Mouse (Mus musculus) cerebellum, adult 9-10 months (tissue): Measurements from ENCODE around the gene Ifih1.

Experiments
- DNase-seq: peaks from one replicate; pipeline ENCODE4 v3.0.0; 2022

The Ifih1 gene

DNA sequence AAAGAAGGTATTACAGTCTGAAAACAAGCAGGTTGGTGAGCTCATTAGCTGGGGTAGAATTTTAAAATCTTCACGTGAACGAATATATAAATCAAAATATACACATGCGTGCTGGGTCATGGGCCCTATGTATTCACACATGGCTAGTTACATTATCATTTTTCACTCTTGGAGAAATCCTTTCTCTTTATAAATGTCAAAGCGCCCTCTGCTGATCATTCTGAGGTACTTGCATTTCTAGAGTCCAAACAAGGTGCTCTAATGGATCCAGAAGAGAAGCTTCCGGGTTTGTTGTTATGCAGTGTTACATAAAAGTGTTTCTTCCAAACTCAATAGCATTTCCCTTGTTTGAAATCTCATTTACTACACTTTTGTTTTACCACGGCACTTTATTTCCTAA, 15.6 kb downstream of the Ifih1 start:
- DNase-seq = peak; percentile 24

DNA sequence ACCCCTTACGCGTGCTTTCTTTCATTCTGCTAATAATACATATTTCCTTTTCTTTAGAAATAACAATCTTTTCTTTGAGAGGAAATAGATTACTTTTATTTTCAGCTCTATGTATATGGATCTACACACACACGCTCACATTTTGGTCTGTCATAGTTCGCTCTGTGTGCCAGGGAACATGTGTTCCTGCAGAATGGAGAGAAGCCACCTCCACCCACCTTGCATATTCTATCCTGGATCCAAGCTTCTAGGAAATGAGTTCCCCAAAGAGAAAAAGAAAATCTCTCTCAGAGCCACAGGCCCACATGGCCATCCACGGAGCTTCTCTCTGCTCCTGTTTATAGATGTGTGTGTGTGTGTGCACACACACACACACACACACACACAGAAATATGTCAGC, 17.7 kb downstream of the Ifih1 start:
- no peak for DNase-seq

DNA sequence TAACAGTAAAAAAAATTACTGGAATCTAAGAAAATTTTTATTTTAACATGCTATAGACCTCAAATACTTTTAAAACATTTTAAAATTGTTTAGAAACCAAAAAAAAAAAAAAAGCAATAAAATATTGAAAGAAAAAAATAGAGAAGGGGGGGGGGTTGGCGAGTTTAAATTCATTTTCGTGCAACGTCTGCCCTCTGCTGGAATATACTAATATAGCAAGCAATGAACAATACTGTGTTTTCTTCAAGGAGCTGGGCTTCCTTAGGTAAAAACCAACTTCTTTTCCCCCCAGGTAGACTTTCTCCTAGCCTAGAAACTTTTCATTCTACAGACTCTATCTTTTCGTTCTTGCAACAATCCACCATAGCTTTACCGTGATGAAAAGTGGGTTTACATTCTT, 18.3 kb downstream of the Ifih1 start:
- no peak for DNase-seq

DNA sequence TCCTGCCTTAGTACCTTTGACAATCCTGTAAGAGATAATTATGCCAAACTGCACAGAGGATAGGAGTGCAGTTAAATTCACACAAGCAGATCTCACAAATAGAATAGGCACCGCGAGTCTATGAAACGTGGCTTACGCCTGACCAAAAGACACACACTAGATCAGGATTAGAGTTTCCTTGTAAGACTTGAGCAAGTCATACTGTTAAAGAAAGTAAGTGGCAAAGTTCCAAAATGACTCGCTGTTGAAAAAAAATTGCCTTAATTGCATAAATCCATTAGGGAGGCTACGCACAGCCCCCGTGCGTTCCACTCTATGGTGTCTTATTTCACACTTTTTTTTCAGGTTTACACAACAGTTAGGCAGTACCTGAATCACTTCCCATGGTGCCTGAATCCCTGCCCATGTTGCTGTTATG, 23.0 kb downstream of the Ifih1 start:
- no peak for DNase-seq

DNA sequence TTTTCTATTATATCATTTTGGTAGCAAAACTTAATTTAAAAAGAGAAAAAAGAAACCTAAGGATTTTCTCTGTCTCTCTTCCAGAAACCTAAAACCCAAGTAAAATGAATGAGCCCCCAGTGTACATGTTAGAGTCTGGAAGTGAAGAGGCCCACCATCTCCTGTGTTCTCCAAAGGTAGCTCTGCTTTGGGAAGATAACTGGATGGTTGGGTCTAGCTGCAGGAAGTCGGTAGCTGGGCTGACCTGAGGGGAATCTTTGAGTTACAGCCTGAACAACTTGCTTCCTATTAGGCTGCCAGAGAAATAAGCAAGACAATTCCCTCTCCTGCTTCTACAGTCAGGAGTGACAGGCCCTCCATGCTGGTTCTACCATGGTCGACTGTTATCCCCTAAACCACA, 26.4 kb downstream of the Ifih1 start:
- DNase-seq = no peak

DNA sequence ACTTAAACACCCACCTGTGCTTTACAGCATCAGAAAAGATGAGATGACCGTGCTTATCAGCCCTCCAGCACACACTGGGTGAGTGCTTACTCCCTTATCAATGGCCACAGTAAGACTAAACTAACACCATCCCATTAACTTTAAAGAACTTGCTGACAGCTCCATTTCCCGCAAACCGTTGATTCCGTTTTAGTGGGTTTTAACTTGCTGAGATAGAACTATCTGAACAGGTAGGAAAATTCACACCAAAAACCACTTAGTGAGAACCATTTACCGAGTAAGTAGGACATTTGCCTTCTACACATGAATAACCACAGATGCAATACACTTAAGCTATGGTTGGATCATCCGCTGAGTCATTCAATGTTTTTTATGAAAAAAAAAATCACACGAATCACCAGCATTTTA, 27.1 kb downstream of the Ifih1 start:
- DNase-seq = no peak

DNA sequence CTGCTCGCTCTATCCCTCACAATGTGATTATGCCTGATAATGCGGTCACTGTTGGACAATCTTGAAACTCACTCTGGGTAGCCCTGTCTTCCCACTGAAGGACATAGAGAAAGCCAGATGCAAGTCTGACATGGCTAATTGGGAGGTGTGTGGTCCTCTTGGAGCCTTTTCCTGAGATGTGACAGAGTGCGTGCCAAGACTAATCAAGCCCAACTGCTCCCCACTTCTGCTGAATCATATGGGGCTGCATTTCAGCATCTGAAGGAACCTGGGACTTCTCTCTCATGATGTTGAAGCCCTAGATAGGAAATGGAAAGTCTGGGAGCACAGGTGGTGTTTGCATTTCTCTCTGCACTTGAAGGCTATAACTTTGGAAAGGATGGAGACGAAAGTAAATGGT, 32.9 kb downstream of the Ifih1 start:
- DNase-seq = no peak

DNA sequence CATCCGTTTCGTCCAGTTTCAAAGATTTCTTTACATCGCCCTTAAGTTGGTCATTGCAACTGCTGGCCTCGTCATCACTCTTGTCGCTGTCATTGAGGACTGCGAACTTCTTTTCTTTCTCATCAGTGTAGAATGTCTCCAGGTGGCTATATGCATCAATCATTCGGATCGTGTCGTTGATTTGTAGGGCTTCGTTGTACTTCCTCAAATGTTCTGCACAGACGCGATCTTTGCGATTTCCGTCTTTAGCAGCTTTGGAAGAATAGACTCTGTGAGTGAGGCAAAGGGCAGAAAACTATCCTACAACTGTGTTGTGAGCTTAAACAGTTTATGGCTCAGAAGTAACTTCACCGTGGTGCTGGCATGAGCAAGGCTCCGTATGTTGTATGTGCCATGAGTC, 39.9 kb downstream of the Ifih1 start:
- DNase-seq = no peak

DNA sequence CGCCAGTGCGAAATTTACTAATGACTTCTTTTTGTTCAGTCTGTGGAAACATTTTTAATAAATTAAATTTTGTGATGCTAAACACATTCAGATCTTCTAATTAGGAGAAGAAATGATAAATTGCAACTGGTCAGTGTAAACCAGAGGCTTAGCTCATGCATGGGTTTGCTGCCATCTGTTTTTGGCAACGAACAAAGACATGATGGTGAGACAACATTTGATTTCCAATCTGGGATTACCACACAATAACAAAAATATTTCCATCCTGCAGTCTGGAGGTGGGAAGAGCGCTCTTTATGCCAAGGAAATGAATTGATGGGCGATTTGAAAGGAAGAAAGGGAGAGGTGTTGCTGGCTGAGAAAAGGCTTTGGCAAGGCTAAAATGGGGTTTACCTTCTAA, 42.5 kb downstream of the Ifih1 start:
- no peak for DNase-seq

DNA sequence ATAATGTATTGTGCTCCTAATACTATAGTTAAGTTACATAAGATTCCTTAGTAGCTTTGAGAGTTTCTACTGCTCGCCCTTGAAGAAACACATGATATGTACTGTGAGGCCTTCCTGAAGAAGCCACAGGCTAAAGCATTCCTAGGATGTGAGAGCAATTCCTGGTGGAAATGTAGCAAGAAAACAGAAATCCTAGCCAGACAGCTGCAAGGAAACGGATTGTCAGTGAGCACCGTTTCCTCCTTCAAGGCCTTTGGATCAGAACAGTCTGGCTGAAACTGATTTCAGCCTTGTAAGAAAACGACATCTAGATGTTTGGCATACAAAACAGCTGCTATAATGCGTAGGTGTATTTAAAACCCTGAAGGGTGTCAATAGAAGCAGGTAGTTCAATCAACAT, 49.5 kb downstream of the Ifih1 start:
- DNase-seq = no peak

DNA sequence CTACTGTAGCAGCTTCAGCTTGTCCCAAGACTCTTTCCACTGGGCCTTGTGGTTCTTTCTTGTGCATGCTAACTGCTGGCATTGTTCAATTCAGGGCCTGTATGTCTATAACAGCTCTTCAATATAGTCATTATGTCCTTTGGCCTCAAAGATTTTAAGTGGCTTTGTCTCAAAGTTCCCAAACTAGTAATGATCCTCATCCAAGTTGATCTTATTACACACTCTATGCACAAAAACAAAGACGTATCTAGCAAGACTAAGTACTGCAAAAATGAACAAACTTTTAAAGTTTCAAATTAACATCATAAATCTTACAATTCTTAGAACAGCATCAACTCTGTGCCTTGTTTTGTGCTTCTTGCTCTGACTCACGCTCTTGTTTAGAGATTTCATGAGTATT, 51.6 kb downstream of the Ifih1 start:
- no peak for DNase-seq

DNA sequence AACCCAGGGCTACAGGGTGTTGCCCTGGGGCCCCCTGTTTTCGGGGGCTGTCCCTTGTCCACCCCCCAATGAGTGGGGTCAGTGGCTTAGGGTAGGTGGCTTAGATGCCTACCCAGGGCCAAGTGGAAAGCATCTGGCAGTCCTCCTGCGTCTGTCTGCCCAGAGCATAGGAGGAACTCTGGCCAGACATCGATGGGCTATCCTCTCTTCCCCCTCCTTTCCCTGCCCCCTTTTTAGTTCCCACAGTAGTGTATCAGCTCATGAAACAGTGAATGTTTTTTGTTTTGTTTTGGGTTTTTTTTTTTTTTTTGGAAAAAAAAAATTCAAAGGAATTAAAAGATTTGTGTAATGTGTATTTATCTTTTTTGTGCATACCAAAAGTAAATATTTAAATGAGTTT, 54.5 kb downstream of the Ifih1 start:
- DNase-seq = no peak

DNA sequence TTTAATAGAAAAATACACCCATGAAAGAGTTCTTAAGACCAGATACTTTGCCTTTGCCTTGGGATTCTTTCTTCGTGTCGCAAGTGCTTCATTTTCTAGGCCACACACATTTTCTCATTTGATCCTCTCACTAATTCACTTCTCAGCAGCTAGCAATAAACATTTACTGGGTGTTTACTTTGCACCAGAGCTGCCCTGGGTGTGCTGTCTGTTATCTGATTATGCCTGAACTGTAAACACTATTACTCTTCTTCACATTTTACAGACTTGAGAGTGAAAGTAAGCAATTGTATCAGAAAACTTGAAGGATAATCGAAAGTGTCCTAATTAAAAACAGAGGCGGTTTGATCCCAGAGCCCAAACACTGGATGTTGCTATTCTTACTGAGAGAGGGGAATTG, 56.7 kb downstream of the Ifih1 start:
- DNase-seq = no peak

DNA sequence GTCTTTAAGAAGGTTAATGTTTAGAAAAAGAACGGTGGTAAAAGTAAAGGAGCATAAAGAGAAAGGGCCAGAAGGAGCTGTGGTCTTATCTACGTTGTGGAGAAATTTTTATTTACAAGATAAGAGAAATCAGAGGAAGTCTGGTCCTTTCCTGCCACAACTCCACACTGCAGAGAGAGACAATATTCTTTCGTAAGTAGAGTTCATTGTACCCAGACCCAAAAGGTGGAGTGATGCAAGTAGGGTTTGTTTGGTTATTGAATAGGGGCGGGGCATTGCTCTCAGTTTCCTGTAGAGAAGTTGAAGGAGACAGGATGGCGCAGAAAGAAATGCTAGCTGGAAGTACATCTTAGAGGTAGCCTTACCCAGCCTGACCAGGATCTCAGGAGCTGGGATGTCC, 60.3 kb downstream of the Ifih1 start:
- DNase-seq = no peak

DNA sequence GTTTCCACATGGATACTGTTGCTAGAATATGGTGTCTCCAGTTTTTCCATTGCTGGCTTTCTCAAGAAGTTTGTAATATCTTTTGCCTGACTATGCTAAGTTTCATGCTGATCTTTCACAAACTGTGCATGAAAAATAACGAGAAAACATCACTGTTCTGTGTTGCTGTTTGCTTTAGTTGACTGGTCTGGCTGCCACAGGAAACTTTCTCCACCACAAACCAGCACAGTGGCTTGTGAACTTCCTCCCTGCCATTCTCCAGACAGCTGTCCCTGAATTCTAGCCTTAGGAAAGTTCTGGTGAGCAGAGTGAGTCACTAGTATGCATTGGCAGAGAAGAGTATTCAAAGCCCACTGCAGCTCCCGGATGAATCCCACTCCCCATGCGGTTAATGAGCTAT, 71.1 kb downstream of the Ifih1 start:
- no peak for DNase-seq

DNA sequence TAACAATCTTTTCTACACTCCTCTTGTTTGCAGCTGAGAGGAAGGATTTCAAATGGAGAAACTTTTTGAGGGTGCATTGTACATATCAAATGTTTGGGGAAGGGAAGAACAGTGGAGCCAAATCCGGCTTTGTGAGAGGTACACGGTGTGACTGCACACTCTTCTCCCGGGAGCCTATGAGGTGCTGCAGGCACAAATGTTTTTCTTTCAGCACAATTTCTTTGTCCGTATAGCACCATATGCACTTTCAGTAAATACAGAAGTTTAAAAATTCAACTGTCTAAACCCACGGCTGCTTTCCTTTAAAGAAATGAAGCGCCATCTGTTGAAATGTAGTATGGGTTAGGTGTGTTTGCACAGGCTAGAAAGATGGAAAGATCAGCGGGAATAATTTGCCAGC, 71.8 kb downstream of the Ifih1 start:
- no peak for DNase-seq

DNA sequence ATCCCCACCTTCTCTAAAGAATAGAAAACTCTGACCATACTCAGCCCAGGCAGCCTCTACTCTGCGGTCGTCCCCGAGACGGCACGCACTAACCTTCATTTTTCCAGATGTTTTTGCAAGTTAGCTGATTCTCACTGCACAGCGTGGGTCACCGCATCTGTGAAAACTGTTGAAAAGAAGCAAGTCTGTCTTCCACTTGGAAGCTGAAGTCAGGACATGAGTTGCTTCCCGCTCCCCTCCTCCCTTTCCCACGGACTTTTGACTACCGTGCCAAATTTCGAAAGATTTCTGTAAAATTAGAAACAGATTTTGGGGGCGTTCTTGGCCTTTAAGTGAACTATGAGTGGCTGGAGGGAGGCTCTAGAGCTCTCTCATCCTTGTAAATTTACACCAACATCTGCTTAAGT, 72.3 kb downstream of the Ifih1 start, which contains the start of gene Fap:
TSS of gene Fap (minus strand) at position 323 of the 407 bp plus-strand sequence.
- DNase-seq = no peak

DNA sequence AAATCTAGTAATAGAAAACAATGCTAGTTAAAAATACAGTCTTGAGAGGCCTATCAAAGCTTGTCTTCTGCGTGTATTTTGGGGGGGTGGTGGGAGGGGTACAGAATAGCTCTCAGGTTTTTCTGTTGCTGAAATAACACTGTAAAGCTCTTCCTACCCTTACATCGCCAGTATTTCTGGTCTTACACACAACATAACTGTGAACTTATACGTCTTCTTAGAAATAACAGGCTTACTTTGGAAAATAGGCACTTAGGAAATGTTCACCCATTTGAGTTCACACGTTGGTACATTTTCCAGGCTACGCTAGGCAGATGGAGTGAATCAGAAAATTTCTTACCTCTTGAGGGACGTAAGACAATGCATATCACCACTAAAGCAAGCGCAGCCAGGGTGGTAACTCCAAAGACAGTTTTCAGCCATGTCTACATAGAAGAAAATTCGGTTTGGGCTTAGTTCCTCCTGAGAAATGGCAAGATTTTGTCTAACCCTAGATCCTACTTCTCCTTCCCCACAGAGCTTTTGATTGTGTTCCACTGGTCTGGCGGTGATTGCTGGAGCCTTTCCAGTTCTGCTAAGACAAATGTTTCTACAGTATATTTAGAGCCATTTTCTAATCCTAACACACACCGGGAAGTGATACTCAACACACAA, 72.8 kb downstream of the Ifih1 start:
- no peak for DNase-seq

DNA sequence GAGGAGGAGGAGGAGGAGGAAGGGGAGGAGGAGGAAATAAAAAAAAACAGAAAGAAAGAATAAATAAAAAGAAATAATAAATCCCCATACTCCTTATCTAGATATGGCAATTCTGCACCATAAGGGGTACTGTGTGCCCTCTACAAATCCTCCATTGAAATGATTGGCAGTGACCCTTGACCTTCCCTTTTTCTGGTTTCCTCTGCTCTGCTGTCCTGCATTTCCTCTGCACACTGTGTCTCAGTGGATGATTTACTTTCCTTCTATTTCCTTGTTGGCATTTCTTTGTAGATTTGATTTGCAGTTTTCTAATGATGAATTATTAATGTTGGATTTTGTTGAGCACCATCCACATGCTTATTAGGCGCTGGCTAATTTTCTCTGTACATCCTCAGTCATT, 81.4 kb downstream of the Ifih1 start:
- DNase-seq = no peak

DNA sequence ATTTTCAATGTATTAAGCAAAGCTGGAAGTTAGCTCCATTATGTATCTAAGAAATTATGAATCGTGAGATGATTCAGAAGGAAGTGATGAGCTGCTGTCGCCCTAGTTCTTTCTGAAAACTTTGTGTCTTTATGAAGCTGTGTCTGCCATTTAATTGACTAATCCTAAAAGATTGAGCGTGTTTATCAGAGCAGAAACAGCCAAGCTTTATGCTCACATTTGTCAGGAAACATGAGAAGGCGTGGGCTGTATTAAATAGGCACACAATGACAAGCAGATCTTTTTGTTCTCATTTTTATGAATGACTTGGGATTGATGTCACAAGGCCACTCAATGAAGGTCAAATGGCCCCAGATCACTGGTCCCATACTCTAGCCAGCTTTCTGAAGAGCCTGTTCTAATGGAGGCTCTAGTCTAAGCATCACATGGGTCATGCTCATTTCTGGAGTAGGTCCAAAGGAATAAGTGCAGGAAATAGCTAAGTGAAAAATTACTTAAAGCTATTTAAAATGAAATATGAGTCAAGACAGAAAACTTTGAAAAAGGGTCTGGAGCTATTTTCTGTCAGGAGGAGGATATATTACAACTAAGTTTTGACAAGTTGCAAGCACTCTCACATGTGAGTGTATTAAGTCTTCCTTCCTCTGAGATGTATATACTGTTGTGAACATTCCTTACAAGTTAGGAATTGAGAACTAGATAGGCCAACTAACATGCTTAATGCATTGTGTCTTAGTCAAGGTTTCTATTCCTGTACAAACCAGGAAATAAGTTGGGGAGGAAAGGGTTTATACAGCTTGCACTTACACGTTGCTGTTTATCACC, 83.2 kb downstream of the Ifih1 start:
- no peak for DNase-seq

DNA sequence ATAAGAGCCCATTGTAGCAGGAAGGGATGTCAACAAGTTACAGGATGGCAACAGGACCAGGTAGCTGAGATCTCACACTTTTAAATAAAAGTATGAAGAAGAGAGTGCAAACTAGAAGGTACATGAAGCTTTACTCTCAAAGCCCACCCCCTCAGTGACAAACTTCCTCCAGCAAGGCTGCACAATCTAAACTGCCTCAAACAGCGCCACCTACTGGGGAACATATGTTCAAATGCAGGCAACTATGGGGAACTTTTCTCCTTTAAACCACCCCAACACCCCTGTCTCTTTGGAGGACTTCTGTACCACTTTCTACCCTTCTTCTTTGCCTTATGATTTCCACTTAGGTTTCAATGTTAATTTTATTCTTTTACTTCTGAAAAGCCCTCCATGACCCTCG, 88.6 kb downstream of the Ifih1 start:
- no peak for DNase-seq

DNA sequence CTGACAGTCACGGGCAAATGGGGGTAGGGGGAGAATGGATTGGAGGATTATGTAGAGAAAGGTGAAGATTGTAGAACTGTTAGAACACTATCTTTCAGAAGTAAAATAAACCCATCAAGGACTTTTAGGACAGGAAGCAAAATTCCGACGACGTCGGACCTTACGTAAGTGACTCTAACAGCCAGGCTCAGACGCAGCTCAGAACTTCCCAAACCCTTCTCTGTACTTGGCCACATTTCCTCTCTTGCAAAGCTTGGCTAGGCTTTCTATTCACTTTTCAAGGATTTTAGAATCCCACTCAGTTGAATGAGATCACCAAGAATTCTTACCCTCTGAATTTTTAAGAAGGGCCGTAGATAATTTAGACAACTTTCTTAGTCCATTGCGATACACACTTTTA, 89.7 kb downstream of the Ifih1 start:
- no peak for DNase-seq

DNA sequence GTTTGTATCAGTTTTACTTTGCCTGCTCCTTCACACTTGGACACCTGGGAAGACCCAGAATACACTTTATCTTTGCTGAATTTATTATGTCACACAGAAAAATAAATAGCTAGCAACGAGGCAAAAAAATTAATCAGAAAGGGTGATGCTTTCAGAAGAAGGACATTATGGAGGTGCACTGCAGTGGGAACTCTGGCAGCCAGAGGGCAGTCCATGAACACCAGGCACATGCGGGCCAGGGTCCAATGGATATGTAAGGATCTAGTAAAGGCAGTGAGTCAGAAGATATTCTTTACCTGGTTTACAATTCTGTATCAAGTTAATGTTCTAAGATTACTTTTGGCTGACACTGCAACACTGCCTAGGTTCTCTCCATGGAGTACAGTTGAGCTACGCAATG, 96.4 kb downstream of the Ifih1 start:
- no peak for DNase-seq

DNA sequence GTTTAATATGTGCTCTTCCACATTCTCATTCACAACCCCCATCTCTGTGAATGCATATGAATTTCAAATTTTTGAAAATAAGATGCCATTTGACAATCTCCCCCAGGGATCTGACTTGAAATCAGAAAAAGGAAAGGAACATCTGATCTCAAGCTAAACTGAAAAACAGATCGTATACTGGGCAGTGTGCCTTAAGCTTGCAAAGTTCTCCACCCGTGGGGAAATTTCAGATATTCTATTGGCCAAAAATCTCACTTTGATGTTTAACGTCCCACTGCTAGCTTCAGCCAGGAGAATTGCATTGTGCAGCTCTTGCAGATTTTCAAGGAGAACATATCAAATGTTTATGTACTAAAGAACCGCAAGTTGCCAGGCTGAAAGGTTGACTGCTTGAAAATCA, 96.9 kb downstream of the Ifih1 start:
- no peak for DNase-seq

DNA sequence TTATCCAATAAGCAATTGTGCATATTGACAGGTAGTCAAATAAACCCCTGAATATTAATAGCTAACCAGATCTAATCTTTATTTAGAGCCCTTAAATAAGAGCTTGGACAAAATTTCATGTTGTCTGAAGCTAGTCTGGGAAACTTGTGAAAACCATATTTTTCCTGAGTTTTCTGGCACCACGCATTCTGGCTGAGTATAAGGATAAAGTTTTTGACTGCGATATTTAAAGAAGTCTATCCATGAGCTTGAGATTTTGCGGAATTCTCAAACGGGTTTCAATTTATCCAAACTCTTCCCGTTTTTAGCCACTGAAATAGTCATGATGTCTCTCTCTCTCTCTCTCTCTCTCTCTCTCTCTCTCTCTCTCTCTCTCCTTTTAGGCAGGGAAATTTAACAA, 98.0 kb downstream of the Ifih1 start:
- DNase-seq = no peak
